Mouse (Mus musculus) large intestine, adult 2 months (tissue): ENCODE data around the gene Nxf7. TPM values are rescaled to one million over a fixed set of nuclear protein-coding genes. Genes with fewer than 3 reads are reported as not detected.
"Not testable (repeated sequence)": the region's sequence is repeated elsewhere in the genome, so short reads cannot be mapped to it uniquely, and the experiment has no call there.

Experiments
- DNase-seq: peaks from one replicate; pipeline ENCODE4 v3.0.0-alpha.2; 2012; ENCODE audit warnings: low read depth, low spot score
- WGBS: fragments of 180-500 bp; shearing (Covaris S2); methylation state at CpG from one replicate; pipeline ENCODE4 v1.1.7; 2018; 5-methylcytosine and 5-hydroxymethylcytosine counted together
- polyA plus RNA-seq: library from polyadenylated mRNA; depleted of rRNA; stranded (reverse); fragments of >200 nt; gene quantifications from 2 replicates; pipeline ENCODE4 v1.2.3, GENCODE M21; 2012; rRNA removed

Nxf7 gene
- 3.6 and 6.0 TPM in 2 replicates for polyA plus RNA-seq

GRCm38 (mm10) chrX:135598677-135599076 is at the start of gene Nxf7:
TSS of gene Nxf7 (minus strand) at chrX:135598777.
- 68% methylated on average over 2 of the region's 2 CpGs for WGBS
- no peak for DNase-seq

GRCm38 (mm10) chrX:135627605-135628004 is 29.0 kb upstream of the Nxf7 start, which contains the start of gene Prame:
TSS of gene Prame (minus strand) at chrX:135627705.
- DNase-seq: no peak
- WGBS: 85% methylated on average over 11 of the region's 11 CpGs

GRCm38 (mm10) chrX:135601298-135602029 is 2.9 kb upstream of the Nxf7 start:
- WGBS: 66% methylated on average over 3 of the region's 3 CpGs

GRCm38 (mm10) chrX:135598096-135598495 is 481 bp downstream of the Nxf7 start:
- WGBS: 68% methylated on average over 13 of the region's 13 CpGs
- no peak for DNase-seq

More at GRCm38 (mm10) chrX:135601298-135602029, 2.9 kb upstream of the Nxf7 start:
- not testable (repeated sequence) for DNase-seq

GRCm38 (mm10) chrX:135576412-135576811 is 22.2 kb downstream of the Nxf7 start:
- no peak for DNase-seq
- WGBS: 72% methylated on average over 1 of the region's 1 CpGs

GRCm38 (mm10) chrX:135574958-135575628 is 23.5 kb downstream of the Nxf7 start:
- DNase-seq: not testable (repeated sequence)
- WGBS: 59% methylated on average over 9 of the region's 9 CpGs

GRCm38 (mm10) chrX:135574261-135574957 is 24.2 kb downstream of the Nxf7 start:
- WGBS: 26% methylated on average over 8 of the region's 8 CpGs
- not testable (repeated sequence) for DNase-seq

GRCm38 (mm10) chrX:135569467-135569866 is 29.1 kb downstream of the Nxf7 start:
- WGBS: 20% methylated on average over 2 of the region's 2 CpGs
- peak; percentile 7 for DNase-seq

- 52% methylated on average over 4 of the region's 4 CpGs for WGBS
- not testable (repeated sequence) for DNase-seq
Observed at GRCm38 (mm10) chrX:135564934-135565333, 33.6 kb downstream of the Nxf7 start.

- WGBS: 38% methylated on average over 2 of the region's 2 CpGs
- DNase-seq: no peak
Observed at GRCm38 (mm10) chrX:135562841-135563240, 35.7 kb downstream of the Nxf7 start.

GRCm38 (mm10) chrX:135561693-135562092 is 36.9 kb downstream of the Nxf7 start:
- DNase-seq: not testable (repeated sequence)
- 37% methylated on average over 2 of the region's 2 CpGs for WGBS

- DNase-seq: not testable (repeated sequence)
- WGBS: 27% methylated on average over 4 of the region's 4 CpGs
Observed at GRCm38 (mm10) chrX:135560933-135561332, 37.6 kb downstream of the Nxf7 start.

GRCm38 (mm10) chrX:135559665-135560064 is 38.9 kb downstream of the Nxf7 start:
- 18% methylated on average over 8 of the region's 8 CpGs for WGBS
- not testable (repeated sequence) for DNase-seq

Other genes with a start within 250 kb of the Nxf7 start
- not detected in 2 replicates for gene Gm5128, start 225.5 kb downstream of the Nxf7 start, polyA plus RNA-seq
- not detected in 2 replicates for gene Gm7903, start 164.9 kb downstream of the Nxf7 start, polyA plus RNA-seq
- gene AV320801, start 104.2 kb downstream of the Nxf7 start, polyA plus RNA-seq: not detected in 2 replicates
- gene Prame, start 28.9 kb upstream of the Nxf7 start, polyA plus RNA-seq: not detected in 2 replicates
- not detected in 2 replicates for gene Tcp11x2, start 95.0 kb upstream of the Nxf7 start, polyA plus RNA-seq
- not detected in 2 replicates for gene Tmsb15a, start 126.5 kb upstream of the Nxf7 start, polyA plus RNA-seq
- 0.62 and 1.1 TPM in 2 replicates for gene Armcx5, start 144.0 kb upstream of the Nxf7 start, polyA plus RNA-seq
- gene Gprasp1, start 144.0 kb upstream of the Nxf7 start, polyA plus RNA-seq: 4.2 and 9.0 TPM in 2 replicates
- gene Bhlhb9, start 198.8 kb upstream of the Nxf7 start, polyA plus RNA-seq: 0.55 and 0.60 TPM in 2 replicates
- gene Gprasp2, start 240.3 kb upstream of the Nxf7 start, polyA plus RNA-seq: 0.68 and 1.3 TPM in 2 replicates